Mouse (Mus musculus): Measurements from ENCODE around the gene Vsnl1.

- TF ChIP-seq CTCF (IDR thresholded peaks at IDR 0.05; ENCODE audit: control insufficient read depth, insufficient read depth, insufficient read length): no peak
- TF ChIP-seq MYOD1 (IDR thresholded peaks at IDR 0.05; ENCODE audit: control insufficient read depth, insufficient read length, low read depth): no peak
- no peak for TF ChIP-seq CEBPB (IDR thresholded peaks at IDR 0.05; ENCODE audit: low read depth)
- no peak for TF ChIP-seq MAX (IDR thresholded peaks at IDR 0.05)
- TF ChIP-seq USF1 (IDR thresholded peaks at IDR 0.05; ENCODE audit: low read depth): no peak
These were observed 1.6 kb upstream of the Vsnl1 start for GRCm38 (mm10) chr12:11437907-11438447.

Data from C2C12 (cell line).